Mouse (Mus musculus): ENCODE results near the gene Hoga1. TPM values are rescaled to one million over a fixed set of nuclear protein-coding genes. Genes with fewer than 3 reads are reported as not detected.

The Hoga1 gene
- polyA plus RNA-seq, 1 experiment from 2014 or later = 1.8 TPM

DNA sequence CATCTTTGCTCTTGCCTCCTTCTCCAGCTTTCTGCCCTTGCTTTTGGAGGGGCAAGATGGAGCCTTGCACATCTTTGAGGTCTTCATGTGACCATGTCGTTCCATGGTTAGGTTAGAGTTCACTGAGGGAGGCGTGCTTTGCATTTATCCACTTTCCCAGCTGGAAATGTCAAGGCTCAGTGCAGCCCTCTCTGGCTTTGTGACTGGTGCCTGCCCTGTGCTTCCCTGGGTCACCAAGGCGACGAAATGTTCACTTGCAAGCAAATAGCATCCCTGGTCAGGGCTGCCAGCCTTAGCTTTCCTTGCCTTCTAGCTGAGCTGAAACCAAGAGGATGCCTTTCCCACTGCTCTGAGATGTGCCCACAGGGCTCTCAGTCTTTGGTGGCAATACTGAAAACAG lies 35.0 kb upstream of the Hoga1 start:
- no peaks in the 10 kb centered on the region for H3K9me3 ChIP-seq
- H3K27me3 ChIP-seq = no peaks in the 10 kb centered on the region
- H3K4me3 ChIP-seq = no peak overlapping the region
- 33% methylated on average over 4 of the region's 4 CpGs for WGBS
- H3K27ac ChIP-seq (replicated peaks) = no peak overlapping the region
- H3K36me3 ChIP-seq = no peaks in the 10 kb centered on the region
- H3K9ac ChIP-seq = no peak overlapping the region
- no peaks in the 10 kb centered on the region for H3K4me1 ChIP-seq (replicated peaks)
- H3K4me2 ChIP-seq = no peak overlapping the region
- ATAC-seq (ENCODE audit: low FRiP score, low read depth) = no peak

DNA sequence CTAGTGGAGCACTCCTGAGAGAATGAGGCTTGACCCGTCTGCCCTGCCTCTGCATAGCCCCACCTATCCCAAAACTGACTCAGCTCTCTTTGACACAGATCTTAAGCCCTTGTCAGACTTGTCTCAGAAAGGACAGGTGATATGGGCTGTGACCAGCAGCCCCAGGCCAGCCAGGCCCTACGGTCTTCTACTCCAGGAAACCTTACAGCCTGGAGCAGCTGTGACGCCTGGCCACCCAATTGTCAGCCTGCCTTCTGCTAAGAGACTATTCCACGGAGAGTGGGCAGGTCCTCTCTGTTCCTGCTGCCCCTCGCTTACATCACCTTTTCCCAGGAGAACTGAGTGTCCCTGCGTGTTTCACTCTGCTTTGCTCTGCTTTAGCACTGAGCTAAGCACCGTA lies 34.3 kb upstream of the Hoga1 start:
- no peak overlapping the region for H3K27ac ChIP-seq (replicated peaks)
- no peak for ATAC-seq (ENCODE audit: low FRiP score, low read depth)
- no peak overlapping the region for H3K4me3 ChIP-seq
- H3K4me2 ChIP-seq = no peak overlapping the region
- 87% methylated on average over 7 of the region's 7 CpGs for WGBS
- no peak overlapping the region for H3K9ac ChIP-seq
- H3K27me3 ChIP-seq = no peaks in the 10 kb centered on the region
- H3K4me1 ChIP-seq (replicated peaks) = no peaks in the 10 kb centered on the region
- no peaks in the 10 kb centered on the region for H3K9me3 ChIP-seq
- H3K36me3 ChIP-seq = no peaks in the 10 kb centered on the region

DNA sequence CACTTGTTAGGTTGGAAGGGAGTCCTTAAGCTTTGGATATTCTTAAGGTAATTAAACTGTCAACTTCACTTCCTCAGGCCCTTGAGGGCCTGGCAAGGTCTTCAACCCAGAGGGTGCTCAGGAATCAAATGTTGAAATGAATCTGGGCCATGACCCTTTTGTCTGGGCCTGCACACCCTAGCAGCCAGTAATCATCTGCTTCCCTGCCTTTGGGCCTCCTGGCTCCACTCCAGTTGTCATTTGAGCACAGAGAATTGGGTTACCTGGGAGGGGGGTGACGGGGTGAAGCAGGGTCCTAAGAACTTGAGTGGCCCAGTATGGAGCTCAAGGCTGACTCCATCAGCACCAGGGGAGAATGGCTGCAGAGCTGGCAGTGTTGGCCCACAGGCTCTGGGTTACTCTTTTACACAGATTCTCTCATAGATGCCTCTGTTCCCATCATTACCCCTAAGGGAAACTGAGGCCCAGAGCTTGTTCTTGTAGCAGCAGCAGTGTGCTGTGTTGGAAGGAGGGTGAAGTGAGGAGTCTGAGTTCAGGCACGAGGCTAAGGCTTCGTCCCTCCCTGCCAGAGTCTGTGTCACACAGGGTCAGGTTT lies 31.1 kb upstream of the Hoga1 start:
- H3K4me2 ChIP-seq = no peak overlapping the region
- no peaks in the 10 kb centered on the region for H3K9me3 ChIP-seq
- 83% methylated on average over 3 of the region's 3 CpGs for WGBS
- H3K9ac ChIP-seq = no peak overlapping the region
- no peaks in the 10 kb centered on the region for H3K27me3 ChIP-seq
- ATAC-seq (ENCODE audit: low FRiP score, low read depth) = no peak
- no peak overlapping the region for H3K27ac ChIP-seq (replicated peaks)
- peaks cover 11% of the 10 kb centered on the region; the same call in 1 of the 2 replicates for H3K4me1 ChIP-seq (replicated peaks)
- no peak overlapping the region for H3K4me3 ChIP-seq
- H3K36me3 ChIP-seq = no peaks in the 10 kb centered on the region

DNA sequence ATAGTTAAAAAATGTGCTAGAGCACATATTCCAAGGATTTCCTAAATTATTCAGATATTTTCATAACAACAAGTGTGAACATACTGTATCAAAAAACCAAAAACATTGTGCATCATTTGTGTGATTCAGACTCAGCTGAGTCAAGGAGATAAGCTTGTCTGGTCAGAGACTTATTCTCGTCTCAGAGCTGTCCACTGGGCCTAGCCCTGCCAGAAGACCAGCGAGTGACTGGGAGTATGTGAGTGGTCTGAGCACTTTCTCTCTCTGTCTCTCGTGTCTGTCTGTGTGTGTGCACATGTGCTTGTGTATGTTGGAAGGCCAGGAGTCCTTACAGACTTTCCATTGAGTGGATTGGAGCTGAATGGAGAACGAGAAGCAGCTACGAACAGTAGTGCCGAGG lies 30.4 kb upstream of the Hoga1 start:
- H3K4me1 ChIP-seq (replicated peaks) = peaks cover 11% of the 10 kb centered on the region; the same call in 1 of the 2 replicates
- 88% methylated on average over 6 of the region's 6 CpGs for WGBS

DNA sequence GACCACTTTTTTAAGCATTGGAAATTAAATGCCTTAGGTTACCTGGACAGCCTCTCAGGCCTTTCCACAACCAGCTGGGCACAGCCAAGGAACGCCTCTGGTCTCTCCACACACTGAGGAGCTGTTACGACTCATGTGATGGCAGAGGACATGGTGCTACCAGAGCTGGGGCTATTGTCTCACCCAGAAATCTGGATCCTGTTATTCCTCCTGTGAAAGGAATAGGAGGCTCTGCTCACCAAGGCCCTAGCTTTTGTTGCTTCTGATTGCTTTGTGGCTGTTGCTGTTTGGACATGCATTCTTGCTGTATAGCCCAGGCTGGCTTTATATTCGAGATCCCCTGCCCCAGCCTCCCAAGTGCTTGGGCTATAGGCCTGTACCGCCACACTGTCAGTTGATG lies 29.2 kb upstream of the Hoga1 start:
- Histone ChIP-seq H3K9ac (no peak overlapping the region), H3K36me3 (no peaks in the 10 kb centered on the region), H3K27me3 (no peaks in the 10 kb centered on the region), H3K27ac (replicated peaks) (peak overlapping the region; percentile 45), H3K9me3 (no peaks in the 10 kb centered on the region), H3K4me2 (no peak overlapping the region), H3K4me1 (replicated peaks) (peaks cover 11% of the 10 kb centered on the region; the same call in 1 of the 2 replicates), H3K4me3 (no peak overlapping the region)
- no peak for ATAC-seq (ENCODE audit: low FRiP score, low read depth)
- WGBS = 69% methylated on average over 4 of the region's 4 CpGs

More for the DNA sequence above, 30.4 kb upstream of the Hoga1 start:
- ATAC-seq (ENCODE audit: low FRiP score, low read depth) = no peak
- Histone ChIP-seq H3K9me3 (no peaks in the 10 kb centered on the region), H3K4me2 (no peak overlapping the region), H3K27me3 (no peaks in the 10 kb centered on the region), H3K27ac (replicated peaks) (no peak overlapping the region), H3K36me3 (no peaks in the 10 kb centered on the region), H3K4me3 (no peak overlapping the region), H3K9ac (no peak overlapping the region)

DNA sequence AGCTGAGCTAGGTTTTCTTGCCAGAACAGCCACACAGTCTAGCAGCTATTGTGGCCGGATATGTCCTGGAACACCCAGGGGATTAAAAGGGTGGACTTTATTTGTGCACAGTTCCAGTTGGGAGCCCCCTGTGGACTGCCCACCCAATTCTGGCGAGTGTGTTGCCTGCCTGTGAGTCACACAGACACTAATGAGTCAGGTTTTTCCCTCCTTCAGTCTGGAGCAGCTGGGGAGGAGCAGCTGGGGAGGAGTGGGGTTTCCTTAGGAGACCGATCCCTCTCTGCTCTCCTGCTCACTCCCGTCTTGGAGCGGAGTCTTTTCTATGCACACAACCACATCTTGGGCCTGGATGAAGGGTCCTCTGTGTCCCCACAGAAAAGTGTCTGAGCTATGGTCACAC lies 28.6 kb upstream of the Hoga1 start:
- no peaks in the 10 kb centered on the region for H3K27me3 ChIP-seq
- no peak overlapping the region for H3K9ac ChIP-seq
- no peaks in the 10 kb centered on the region for H3K9me3 ChIP-seq
- WGBS = 61% methylated on average over 5 of the region's 5 CpGs
- peaks cover 11% of the 10 kb centered on the region; the same call in 1 of the 2 replicates for H3K4me1 ChIP-seq (replicated peaks)
- H3K36me3 ChIP-seq = no peaks in the 10 kb centered on the region
- H3K27ac ChIP-seq (replicated peaks) = peak overlapping the region; percentile 61
- no peak for ATAC-seq (ENCODE audit: low FRiP score, low read depth)
- no peak overlapping the region for H3K4me3 ChIP-seq
- H3K4me2 ChIP-seq = no peak overlapping the region

DNA sequence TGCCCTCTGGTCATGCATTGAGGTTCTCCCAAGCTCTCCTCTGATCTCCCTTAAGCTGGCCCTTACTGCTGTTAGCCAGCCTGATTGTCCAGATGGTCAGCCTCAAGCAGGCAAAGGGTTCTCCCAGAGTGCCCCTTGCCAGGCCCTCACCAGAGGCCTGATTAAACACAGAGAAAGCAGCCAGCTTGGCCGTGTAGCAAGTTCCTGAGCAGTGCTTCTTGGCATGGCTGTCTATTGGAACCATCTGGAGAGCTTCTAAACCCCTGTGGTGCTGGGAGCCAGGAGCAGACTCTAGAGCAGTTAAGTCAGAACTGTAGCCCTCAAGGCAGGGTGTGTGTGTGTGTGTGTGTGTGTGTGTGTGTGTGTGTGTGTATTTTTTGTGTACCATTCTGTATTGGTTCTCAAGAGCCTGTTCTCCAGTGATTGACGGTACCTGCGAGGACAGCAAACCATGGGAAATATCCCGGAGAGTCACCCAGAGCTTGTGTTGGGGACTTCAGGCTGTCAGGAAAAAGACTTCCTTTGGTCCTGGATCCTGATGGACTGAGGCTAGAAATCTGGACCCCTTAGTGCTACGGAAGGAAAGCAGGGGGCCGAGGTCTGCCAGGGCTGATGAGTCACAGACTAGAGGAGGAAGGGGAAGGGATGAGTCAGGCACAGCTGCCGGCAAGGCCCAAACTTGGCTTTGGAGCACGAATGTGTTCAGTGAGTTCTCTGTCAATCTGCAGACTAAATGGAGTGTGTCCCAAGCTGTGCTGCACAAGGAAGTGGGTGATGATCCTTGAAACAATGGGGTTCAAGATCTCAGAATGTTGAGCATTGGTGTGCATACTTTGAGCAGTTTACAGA lies 27.8 kb upstream of the Hoga1 start:
- 63% methylated on average over 8 of the region's 8 CpGs for WGBS
- Histone ChIP-seq H3K4me2 (no peak overlapping the region), H3K9me3 (no peaks in the 10 kb centered on the region), H3K4me3 (no peak overlapping the region), H3K27ac (replicated peaks) (peak overlapping the region; percentile 61), H3K27me3 (no peaks in the 10 kb centered on the region), H3K9ac (no peak overlapping the region), H3K36me3 (no peaks in the 10 kb centered on the region), H3K4me1 (replicated peaks) (peaks cover 11% of the 10 kb centered on the region; the same call in 1 of the 2 replicates)
- ATAC-seq (ENCODE audit: low FRiP score, low read depth) = 0 out of 2 replicates have a peak, but pooled peaks have one; percentile 20

DNA sequence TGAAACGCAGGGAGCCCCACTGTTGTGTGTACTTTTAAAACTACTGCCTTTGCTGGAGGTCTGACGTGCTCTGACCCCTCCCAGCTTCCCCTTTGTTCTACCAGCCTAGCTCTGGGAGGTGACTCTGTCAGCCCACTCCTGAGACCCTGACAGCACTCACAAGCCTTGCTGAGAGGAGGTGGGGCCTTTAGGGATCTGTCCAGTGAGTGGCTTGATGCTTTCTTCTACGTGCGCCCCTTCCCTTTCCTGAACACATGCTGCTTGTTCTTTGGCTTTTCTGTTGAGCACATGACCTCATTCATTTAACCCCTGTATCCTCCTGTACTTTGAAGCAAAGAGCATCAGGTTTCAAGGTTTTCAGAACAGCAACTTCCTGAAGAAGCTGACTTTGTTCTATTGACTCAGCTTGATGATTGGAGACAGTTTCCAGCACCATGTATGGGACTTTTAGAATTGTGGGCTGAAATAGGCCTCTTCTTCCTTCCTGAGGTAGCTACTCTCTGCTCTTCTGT lies 26.3 kb upstream of the Hoga1 start:
- no peak for ATAC-seq (ENCODE audit: low FRiP score, low read depth)
- 52% methylated on average over 4 of the region's 4 CpGs for WGBS
- H3K27ac ChIP-seq (replicated peaks) = no peak overlapping the region

DNA sequence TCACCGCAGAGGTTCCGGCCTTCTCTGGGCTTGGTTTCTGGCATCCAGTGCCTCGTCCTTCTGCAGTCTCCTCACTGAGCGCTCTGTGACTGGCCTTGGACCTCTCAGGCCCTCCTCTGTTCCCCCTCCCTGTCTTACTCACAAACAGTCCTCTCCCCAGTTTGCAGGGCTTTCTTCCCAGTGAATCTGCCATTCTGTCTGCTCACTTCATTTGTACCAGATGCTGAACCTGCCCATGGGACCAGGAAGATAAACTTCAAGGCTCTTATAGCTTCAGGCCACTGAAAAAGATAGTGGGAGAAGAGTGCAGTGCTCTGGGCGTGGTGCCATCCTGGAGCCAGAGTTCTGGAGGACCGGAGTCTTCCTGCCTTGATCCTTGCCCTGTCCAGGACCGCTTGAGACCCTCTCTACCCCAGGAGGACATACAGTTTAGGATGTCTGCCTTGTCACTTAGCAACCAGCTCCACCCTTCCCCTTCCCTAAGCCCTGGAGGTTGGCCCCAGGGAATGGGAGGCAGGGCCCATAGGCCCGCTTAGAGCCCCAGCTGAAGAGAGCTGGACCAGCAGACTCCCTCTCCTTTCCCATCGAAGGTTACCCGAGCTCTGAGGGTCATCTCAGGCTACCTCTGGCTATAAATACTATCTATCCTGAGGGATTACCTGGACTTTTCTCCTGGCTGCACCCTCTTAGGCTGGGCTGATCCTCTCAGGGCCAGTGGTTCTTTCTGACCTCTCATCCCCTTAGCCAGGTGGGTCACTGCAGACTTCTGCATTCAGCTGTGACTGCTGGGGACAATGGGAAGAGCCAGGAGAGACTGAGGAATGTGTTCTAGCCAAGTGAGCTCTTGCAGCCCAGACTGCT lies 23.5 kb upstream of the Hoga1 start:
- WGBS = 62% methylated on average over 10 of the region's 10 CpGs
- Histone ChIP-seq H3K4me3 (no peak overlapping the region), H3K9ac (no peak overlapping the region), H3K36me3 (no peaks in the 10 kb centered on the region), H3K27ac (replicated peaks) (0 out of 2 replicates have a peak overlapping the region, but pooled peaks have one; percentile 3), H3K4me2 (no peak overlapping the region), H3K4me1 (replicated peaks) (peaks cover 9% of the 10 kb centered on the region; the same call in 1 of the 2 replicates), H3K27me3 (no peaks in the 10 kb centered on the region), H3K9me3 (no peaks in the 10 kb centered on the region)
- no peak for ATAC-seq (ENCODE audit: low FRiP score, low read depth)

More for the DNA sequence above, 26.3 kb upstream of the Hoga1 start:
- Histone ChIP-seq H3K4me1 (replicated peaks) (peaks cover 11% of the 10 kb centered on the region; the same call in 1 of the 2 replicates), H3K4me3 (no peak overlapping the region), H3K9me3 (no peaks in the 10 kb centered on the region), H3K4me2 (no peak overlapping the region), H3K9ac (no peak overlapping the region), H3K36me3 (no peaks in the 10 kb centered on the region), H3K27me3 (no peaks in the 10 kb centered on the region)

DNA sequence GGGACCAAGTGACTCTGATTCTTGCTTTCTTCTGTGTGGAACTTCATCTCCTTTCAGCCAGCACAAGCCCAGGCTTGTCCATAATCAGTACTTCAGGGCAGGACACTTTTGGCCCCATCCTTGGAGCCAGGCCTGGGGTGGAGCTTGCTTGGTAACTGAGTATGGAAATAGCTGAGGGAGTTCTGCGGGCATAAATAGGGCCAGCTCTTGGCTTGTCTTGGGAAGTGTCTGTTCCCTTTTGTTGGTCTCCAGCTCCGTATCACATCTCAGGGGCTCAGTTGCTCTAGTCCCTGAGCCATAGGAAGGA lies 22.9 kb upstream of the Hoga1 start:
- no peak overlapping the region for H3K27ac ChIP-seq (replicated peaks)
- no peak for ATAC-seq (ENCODE audit: low FRiP score, low read depth)
- no peaks in the 10 kb centered on the region for H3K9me3 ChIP-seq
- H3K4me1 ChIP-seq (replicated peaks) = peaks cover 3% of the 10 kb centered on the region; the same call in 1 of the 2 replicates
- no peak overlapping the region for H3K4me2 ChIP-seq
- H3K36me3 ChIP-seq = no peaks in the 10 kb centered on the region
- no peak overlapping the region for H3K9ac ChIP-seq
- no peak overlapping the region for H3K4me3 ChIP-seq
- H3K27me3 ChIP-seq = no peaks in the 10 kb centered on the region
- 73% methylated on average over 2 of the region's 2 CpGs for WGBS

DNA sequence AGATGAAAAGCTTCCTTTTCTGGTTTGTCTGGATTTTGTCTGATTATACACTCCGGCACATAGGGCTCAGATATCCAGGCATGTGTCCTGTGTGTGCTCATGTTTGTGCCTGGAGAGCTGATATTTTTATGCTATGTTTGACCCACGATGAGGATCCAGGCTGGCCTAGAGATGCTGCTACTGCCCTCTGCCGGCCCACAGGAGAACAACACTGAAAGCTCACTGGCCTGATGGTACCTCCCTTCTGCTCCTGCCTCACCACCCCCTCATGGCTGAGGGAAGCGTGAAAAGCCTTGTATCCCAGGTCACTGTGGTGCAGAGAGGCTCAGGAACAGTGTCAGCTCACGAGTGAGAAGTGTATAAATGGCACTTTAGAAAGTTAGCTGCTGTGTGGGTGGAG lies 19.3 kb upstream of the Hoga1 start:
- Histone ChIP-seq H3K4me1 (replicated peaks) (no peaks in the 10 kb centered on the region), H3K36me3 (no peaks in the 10 kb centered on the region), H3K27me3 (no peaks in the 10 kb centered on the region), H3K4me3 (no peak overlapping the region), H3K9me3 (no peaks in the 10 kb centered on the region), H3K27ac (replicated peaks) (no peak overlapping the region), H3K9ac (no peak overlapping the region), H3K4me2 (no peak overlapping the region)
- WGBS = 12% methylated on average over 5 of the region's 5 CpGs
- peak; percentile 51; the same call in 1 of the 2 replicates for ATAC-seq (ENCODE audit: low FRiP score, low read depth)

Data from hindbrain, embryonic 15.5 days (tissue).